Mouse (Mus musculus) olfactory bulb, adult 2 months (tissue): Measurements from ENCODE around the gene Prdx5.

ENCODE experiments used
- CTCF ChIP-seq: fragments of 200-500 bp; IDR thresholded peaks from 2 replicates; pipeline ENCODE4 v1.5.1; 2012; ENCODE audit warnings: low read depth, mild to moderate bottlenecking, low read length, moderate library complexity; ENCODE audit not compliant: insufficient read depth
- POLR2A ChIP-seq: fragments of 200-500 bp; IDR thresholded peaks from 2 replicates; pipeline ENCODE4 v1.6.1; 2012; ENCODE audit warnings: mild to moderate bottlenecking, low read depth, low read length, moderate library complexity; ENCODE audit not compliant: insufficient read depth

DNA sequence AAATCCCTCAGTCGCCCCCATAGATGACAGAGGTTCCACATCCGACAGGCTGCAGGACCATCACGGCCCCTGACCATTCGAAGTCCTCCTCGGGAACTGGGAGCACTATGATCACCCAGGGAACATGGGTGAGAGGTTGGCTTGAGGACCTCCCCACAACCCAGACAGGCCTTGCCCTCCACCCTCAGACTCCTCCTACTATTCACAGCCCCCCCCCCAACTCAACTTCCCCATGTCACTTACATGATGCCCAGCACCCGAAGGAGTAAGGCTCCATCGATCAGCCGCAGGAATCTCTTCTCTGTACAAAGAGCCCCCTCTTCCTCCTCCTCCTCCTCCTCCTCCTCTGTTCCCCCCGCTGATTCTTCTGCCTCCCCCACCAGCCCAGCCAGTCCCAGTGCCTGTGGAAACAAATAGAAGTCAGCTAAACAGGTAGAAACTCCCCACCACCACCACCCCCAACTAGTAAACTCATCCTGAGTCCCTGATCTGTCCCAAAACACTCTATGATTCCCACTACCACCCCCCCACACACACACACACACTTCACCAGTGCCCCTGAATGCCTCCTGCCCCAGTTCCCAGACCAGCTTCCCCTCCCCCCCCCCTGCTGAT lies 52.4 kb downstream of the Prdx5 start:
- no peak for TF ChIP-seq CTCF
- TF ChIP-seq POLR2A: no peak
